Mouse (Mus musculus): ENCODE results near the gene Grcc10. TPM values are rescaled to one million over a fixed set of nuclear protein-coding genes. Genes with fewer than 3 reads are reported as not detected.

Gene Grcc10
- polyA plus RNA-seq, 1 experiment from 2014 or later: 76.4 TPM

- no peaks in the 10 kb centered on the region for H3K9me3 ChIP-seq (replicated peaks)
- no peak overlapping the region for H3K27ac ChIP-seq (replicated peaks)
- H3K27me3 ChIP-seq: peaks cover 81% of the 10 kb centered on the region
- H3K4me1 ChIP-seq (replicated peaks): peaks cover 24% of the 10 kb centered on the region
- H3K36me3 ChIP-seq (replicated peaks): no peaks in the 10 kb centered on the region
- H3K9ac ChIP-seq: no peak overlapping the region
- H3K4me2 ChIP-seq: no peak overlapping the region
- WGBS (ENCODE audit: insufficient replicate concordance): 21% methylated on average over 7 of the region's 7 CpGs
- H3K4me3 ChIP-seq (replicated peaks): no peak overlapping the region
- ATAC-seq (ENCODE audit: insufficient read depth): no peak
Observed at GRCm38 (mm10) chr6:124770013-124770412, 28.8 kb upstream of the Grcc10 start.

- Histone ChIP-seq H3K27me3 (peaks cover 75% of the 10 kb centered on the region), H3K4me3 (replicated peaks) (peak within 1 kb of the TSS; percentile 45), H3K9me3 (replicated peaks) (no peaks in the 10 kb centered on the region), H3K9ac (no peak within 1 kb of the TSS), H3K4me1 (replicated peaks) (peaks cover 24% of the 10 kb centered on the region), H3K4me2 (peak within 1 kb of the TSS; percentile 68), H3K36me3 (replicated peaks) (no peaks in the 10 kb centered on the region), H3K27ac (replicated peaks) (no peak within 1 kb of the TSS)
- no peak for ATAC-seq (ENCODE audit: insufficient read depth)
- WGBS (ENCODE audit: insufficient replicate concordance): 1% methylated on average over 54 of the region's 54 CpGs
Observed at GRCm38 (mm10) chr6:124769101-124769765, 28.1 kb upstream of the Grcc10 start, which contains the start of gene Eno2. Eno2 (minus strand) TSS chr6:124769673.

DNA sequence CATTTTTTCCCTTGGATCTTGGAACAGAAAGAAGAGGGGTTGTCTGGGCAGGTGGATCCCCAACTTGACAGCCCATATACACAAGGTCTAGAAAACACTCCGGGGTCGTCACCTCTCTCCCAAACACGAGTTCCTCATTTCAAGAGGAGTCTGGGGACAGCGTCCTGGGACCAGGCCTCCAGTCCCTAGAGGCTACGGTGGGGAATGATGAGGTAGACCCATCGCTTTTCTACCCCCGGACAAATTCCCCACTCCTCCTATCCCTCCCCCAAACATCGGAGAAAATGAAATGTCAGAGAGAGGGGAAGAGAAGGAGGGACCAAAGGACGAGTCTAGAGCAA, 27.5 kb upstream of the Grcc10 start:
- H3K9ac ChIP-seq: no peak overlapping the region
- no peak overlapping the region for H3K27ac ChIP-seq (replicated peaks)
- ATAC-seq (ENCODE audit: insufficient read depth): no peak
- peaks cover 73% of the 10 kb centered on the region for H3K27me3 ChIP-seq
- H3K4me3 ChIP-seq (replicated peaks): peak overlapping the region; percentile 45; the same call in 1 of the 2 replicates
- H3K36me3 ChIP-seq (replicated peaks): no peaks in the 10 kb centered on the region
- H3K9me3 ChIP-seq (replicated peaks): no peaks in the 10 kb centered on the region
- WGBS (ENCODE audit: insufficient replicate concordance): 3% methylated on average over 9 of the region's 9 CpGs
- H3K4me1 ChIP-seq (replicated peaks): peaks cover 24% of the 10 kb centered on the region
- peak overlapping the region; percentile 68 for H3K4me2 ChIP-seq

DNA sequence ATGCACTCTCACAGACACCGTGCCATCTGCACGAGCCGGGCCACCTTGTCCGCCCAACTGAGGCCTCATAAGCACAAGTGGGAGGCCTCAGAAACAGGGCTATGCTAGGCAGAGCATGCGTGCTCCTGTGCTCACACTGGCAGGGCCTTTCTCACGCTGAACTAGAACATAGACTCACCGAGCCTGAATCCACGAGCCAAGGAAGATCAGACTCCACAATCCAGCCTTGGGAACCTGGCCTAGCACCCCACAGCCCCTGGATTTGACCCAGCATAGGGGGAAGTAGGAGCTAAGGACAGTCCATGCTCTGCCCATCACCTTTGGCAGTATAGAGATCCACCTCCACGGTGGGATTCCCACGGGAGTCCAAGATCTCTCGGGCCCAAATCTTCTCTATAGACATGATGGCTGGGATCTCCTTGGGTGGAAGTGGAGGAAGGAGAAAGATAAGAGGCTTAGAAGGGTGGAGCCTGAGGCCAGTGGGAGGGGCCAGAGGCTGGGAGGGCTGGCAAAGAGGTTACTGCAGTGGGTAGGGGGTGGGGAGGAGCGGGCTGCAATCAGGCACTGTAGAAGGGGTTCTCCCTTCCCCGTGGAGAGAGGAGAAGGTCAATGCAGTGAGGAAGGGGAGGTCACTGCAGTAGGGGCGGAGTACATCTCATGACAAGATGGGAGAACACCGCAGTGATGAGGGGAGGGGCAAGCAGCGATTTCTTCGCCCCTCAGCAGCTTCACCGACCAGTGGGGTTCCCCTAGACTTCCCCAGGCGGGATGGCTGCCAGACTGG, 26.9 kb upstream of the Grcc10 start:
- no peak for ATAC-seq (ENCODE audit: insufficient read depth)
- Histone ChIP-seq H3K27me3 (peaks cover 77% of the 10 kb centered on the region), H3K4me2 (peak overlapping the region; percentile 68), H3K36me3 (replicated peaks) (no peaks in the 10 kb centered on the region), H3K27ac (replicated peaks) (no peak overlapping the region), H3K9ac (no peak overlapping the region), H3K4me1 (replicated peaks) (peaks cover 24% of the 10 kb centered on the region), H3K9me3 (replicated peaks) (no peaks in the 10 kb centered on the region), H3K4me3 (replicated peaks) (0 out of 2 replicates have a peak overlapping the region, but pooled peaks have one; percentile 45)
- WGBS (ENCODE audit: insufficient replicate concordance): 23% methylated on average over 19 of the region's 19 CpGs

GRCm38 (mm10) chr6:124767536-124767919, 26.4 kb upstream of the Grcc10 start:
- Histone ChIP-seq H3K4me2 (no peak overlapping the region), H3K36me3 (replicated peaks) (no peaks in the 10 kb centered on the region), H3K27ac (replicated peaks) (no peak overlapping the region), H3K4me3 (replicated peaks) (no peak overlapping the region), H3K9ac (no peak overlapping the region), H3K27me3 (peaks cover 81% of the 10 kb centered on the region), H3K4me1 (replicated peaks) (peaks cover 24% of the 10 kb centered on the region), H3K9me3 (replicated peaks) (no peaks in the 10 kb centered on the region)
- ATAC-seq (ENCODE audit: insufficient read depth): no peak
- 60% methylated on average over 4 of the region's 4 CpGs for WGBS (ENCODE audit: insufficient replicate concordance)

GRCm38 (mm10) chr6:124765951-124766350, 24.8 kb upstream of the Grcc10 start:
- peaks cover 84% of the 10 kb centered on the region for H3K27me3 ChIP-seq
- no peaks in the 10 kb centered on the region for H3K36me3 ChIP-seq (replicated peaks)
- no peaks in the 10 kb centered on the region for H3K9me3 ChIP-seq (replicated peaks)
- H3K4me3 ChIP-seq (replicated peaks): no peak overlapping the region
- no peak for ATAC-seq (ENCODE audit: insufficient read depth)
- no peak overlapping the region for H3K9ac ChIP-seq
- 72% methylated on average over 7 of the region's 7 CpGs for WGBS (ENCODE audit: insufficient replicate concordance)
- no peak overlapping the region for H3K4me2 ChIP-seq
- H3K27ac ChIP-seq (replicated peaks): no peak overlapping the region
- H3K4me1 ChIP-seq (replicated peaks): peaks cover 24% of the 10 kb centered on the region

DNA sequence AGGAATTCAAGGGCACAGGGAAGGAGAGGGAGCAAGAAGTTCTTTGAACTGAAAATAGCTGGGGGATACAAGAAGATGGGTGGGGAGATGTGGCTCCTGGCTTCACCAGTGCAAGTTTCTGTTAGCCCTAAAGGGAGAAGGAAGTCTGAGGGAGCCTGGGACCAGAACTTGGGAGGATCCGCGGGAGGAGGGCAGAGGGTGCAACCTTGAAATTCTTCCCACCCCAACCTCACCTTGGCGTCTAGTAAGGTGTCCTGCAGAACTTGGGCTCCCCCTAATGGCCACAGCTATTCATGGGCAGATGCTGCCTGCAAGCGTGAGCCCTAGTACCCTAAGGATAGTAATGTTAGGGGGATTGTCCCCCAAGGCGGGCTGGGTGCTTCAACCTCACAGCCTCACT, 18.1 kb upstream of the Grcc10 start:
- ATAC-seq (ENCODE audit: insufficient read depth): no peak
- peaks cover 92% of the 10 kb centered on the region for H3K27me3 ChIP-seq
- H3K36me3 ChIP-seq (replicated peaks): no peaks in the 10 kb centered on the region
- H3K4me1 ChIP-seq (replicated peaks): peaks cover 36% of the 10 kb centered on the region
- under 1% methylated on average over 5 of the region's 5 CpGs for WGBS (ENCODE audit: insufficient replicate concordance)
- H3K4me2 ChIP-seq: peak overlapping the region; percentile 42
- H3K9me3 ChIP-seq (replicated peaks): no peaks in the 10 kb centered on the region
- no peak overlapping the region for H3K4me3 ChIP-seq (replicated peaks)
- no peak overlapping the region for H3K27ac ChIP-seq (replicated peaks)
- H3K9ac ChIP-seq: no peak overlapping the region

DNA sequence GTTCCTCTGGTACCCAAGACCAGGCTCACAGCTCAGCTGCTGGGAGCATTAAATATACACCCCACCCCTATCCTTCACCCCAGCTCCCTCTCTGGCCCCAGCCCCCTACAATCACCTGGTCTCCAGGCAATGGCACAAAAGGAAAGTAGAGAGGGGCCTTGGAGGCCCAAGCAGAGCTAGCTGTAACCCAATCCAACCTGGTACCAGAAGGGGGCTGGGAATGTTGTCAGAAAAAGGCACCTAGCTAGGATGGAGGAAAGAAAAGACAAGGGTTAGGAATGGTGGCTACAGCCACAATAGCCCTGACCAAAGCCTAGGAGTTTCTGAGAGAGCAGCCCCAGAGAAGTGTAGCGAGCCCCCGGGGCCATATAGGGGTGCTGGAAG, 17.7 kb upstream of the Grcc10 start:
- Histone ChIP-seq H3K27ac (replicated peaks) (no peak overlapping the region), H3K4me2 (peak overlapping the region; percentile 42), H3K9ac (no peak overlapping the region), H3K36me3 (replicated peaks) (no peaks in the 10 kb centered on the region), H3K9me3 (replicated peaks) (no peaks in the 10 kb centered on the region), H3K27me3 (peaks cover 96% of the 10 kb centered on the region), H3K4me1 (replicated peaks) (peaks cover 41% of the 10 kb centered on the region), H3K4me3 (replicated peaks) (no peak overlapping the region)
- WGBS (ENCODE audit: insufficient replicate concordance): 23% methylated on average over 2 of the region's 2 CpGs
- no peak for ATAC-seq (ENCODE audit: insufficient read depth)

DNA sequence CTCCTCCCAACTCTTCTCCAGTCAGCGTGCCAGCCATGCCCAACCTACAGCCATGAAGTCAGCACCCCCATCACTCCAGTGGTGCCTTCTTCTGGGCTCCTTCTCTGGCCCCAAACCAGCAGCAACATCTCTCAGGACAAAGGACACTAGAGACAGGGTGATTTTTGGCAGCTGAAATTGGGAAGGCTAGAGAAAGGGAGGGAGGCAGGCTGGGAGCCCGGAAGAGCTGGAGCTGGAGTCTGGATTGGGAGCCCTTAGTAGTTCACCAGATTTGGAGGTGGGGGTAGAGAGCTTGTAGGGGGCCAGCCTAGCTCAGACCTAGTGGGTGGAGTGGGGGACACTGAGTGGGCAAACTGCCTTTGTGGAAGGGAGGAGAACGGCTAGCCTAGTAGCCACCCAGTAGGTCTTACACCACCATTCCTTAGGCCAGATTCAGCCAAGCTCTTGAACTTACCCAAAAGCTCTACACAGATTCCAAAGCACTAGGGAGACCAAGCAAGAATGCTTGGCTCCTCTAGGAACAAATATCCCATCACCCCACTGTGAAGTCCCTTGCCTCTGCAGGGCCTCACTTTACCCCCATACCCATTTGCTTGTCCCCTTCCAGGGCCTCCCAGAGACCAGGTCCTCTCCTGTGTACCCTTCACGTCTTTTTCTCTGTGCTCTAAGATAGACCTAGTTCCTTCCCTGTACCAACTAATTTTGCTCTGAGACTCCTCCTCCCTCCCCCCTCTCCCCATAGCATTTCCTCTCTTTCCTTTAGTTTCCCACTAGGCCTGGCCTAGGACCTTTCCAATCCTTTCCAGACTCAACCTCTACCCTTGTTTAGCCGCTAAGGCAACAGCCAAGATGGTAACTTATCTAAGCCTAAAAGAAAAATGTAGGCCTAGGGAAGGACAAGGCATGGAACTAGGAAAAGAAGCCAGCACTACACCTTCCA, 17.0 kb upstream of the Grcc10 start:
- peaks cover 41% of the 10 kb centered on the region for H3K4me1 ChIP-seq (replicated peaks)
- WGBS (ENCODE audit: insufficient replicate concordance): 59% methylated on average over 5 of the region's 5 CpGs
- 0 out of 2 replicates have a peak, but pooled peaks cover 1% of the 10 kb centered on the region for H3K36me3 ChIP-seq (replicated peaks)
- H3K9me3 ChIP-seq (replicated peaks): no peaks in the 10 kb centered on the region
- H3K27ac ChIP-seq (replicated peaks): no peak overlapping the region
- H3K9ac ChIP-seq: no peak overlapping the region
- H3K27me3 ChIP-seq: peaks cover 99% of the 10 kb centered on the region
- H3K4me3 ChIP-seq (replicated peaks): no peak overlapping the region
- no peak for ATAC-seq (ENCODE audit: insufficient read depth)
- peak overlapping the region; percentile 77; the same call in 1 of the 2 replicates for H3K4me2 ChIP-seq

- peaks cover 96% of the 10 kb centered on the region for H3K27me3 ChIP-seq
- no peak overlapping the region for H3K9ac ChIP-seq
- H3K27ac ChIP-seq (replicated peaks): no peak overlapping the region
- peak overlapping the region; percentile 65 for H3K4me3 ChIP-seq (replicated peaks)
- WGBS (ENCODE audit: insufficient replicate concordance): 29% methylated on average over 5 of the region's 5 CpGs
- no peaks in the 10 kb centered on the region for H3K9me3 ChIP-seq (replicated peaks)
- peaks cover 41% of the 10 kb centered on the region for H3K4me1 ChIP-seq (replicated peaks)
- no peak for ATAC-seq (ENCODE audit: insufficient read depth)
- H3K36me3 ChIP-seq (replicated peaks): 0 out of 2 replicates have a peak, but pooled peaks cover 5% of the 10 kb centered on the region
- H3K4me2 ChIP-seq: peak overlapping the region; percentile 77
Observed at GRCm38 (mm10) chr6:124757351-124757880, 16.2 kb upstream of the Grcc10 start.
